26 mouse cellular contexts compared by ENCODE assay signal in the genomic region with DNA sequence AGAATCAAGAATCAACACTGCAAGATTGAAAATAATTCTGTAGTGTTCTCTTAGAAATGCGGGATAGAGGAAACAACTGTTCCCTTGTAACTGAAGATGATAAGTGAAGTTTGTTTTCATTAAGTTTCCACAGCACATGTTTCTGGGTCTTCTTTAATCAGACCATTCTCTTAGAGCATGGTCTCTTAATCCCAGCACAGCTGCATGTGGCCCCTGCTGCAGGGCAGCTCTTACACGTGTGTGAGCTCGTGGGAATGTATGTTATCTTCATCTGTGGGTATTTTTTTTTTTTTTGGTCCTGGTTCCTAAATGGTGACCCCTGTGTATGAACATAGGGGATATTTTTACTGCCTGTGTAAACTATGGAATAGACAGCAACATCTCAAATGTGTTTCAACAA. TPM values are rescaled to one million over a fixed set of nuclear protein-coding genes. Genes with fewer than 3 reads are reported as not detected.
DNase-seq lines count a peak whose midpoint lies in the region; ATAC-seq and TF ChIP-seq lines count a peak whose summit lies in the region.
"Had no signal": no experiment of that assay in that cellular context is flagged by ENCODE, and none has a peak within 500 bp of the region (broad histone marks: within the 10 kb centered on the region; RNA-seq: fewer than 3 reads in every experiment).

No protein-coding gene starts in this region.

- H3K27me3 ChIP-seq in heart, embryonic 13.5 days (replicated peaks): no peaks in the 10 kb centered on the region
- H3K27me3 ChIP-seq in intestine, embryonic 15.5 days (replicated peaks): no peaks in the 10 kb centered on the region
- H3K27me3 ChIP-seq in intestine, postnatal 0 days (replicated peaks; ENCODE audit: control insufficient read depth, insufficient read depth, low read length): no peaks in the 10 kb centered on the region
- H3K27me3 ChIP-seq in intestine, embryonic 16.5 days (replicated peaks; ENCODE audit: control insufficient read depth, insufficient read depth, low read length): no peaks in the 10 kb centered on the region
- no peaks in the 10 kb centered on the region for H3K27me3 ChIP-seq in stomach, embryonic 16.5 days (ENCODE audit: control insufficient read depth, insufficient read depth, low read length)
- H3K27me3 ChIP-seq in liver, embryonic 12.5 days (replicated peaks): no peaks in the 10 kb centered on the region
- H3K27me3 ChIP-seq: forebrain, embryonic 15.5 days; hindbrain, embryonic 13.5 days had no signal

- no peaks in the 10 kb centered on the region for H3K9me3 ChIP-seq in heart, embryonic 13.5 days
- H3K9me3 ChIP-seq in intestine, embryonic 15.5 days: no peaks in the 10 kb centered on the region
- no peaks in the 10 kb centered on the region for H3K9me3 ChIP-seq in intestine, postnatal 0 days (ENCODE audit: control insufficient read depth)
- H3K9me3 ChIP-seq in intestine, embryonic 16.5 days (ENCODE audit: control insufficient read depth, low read length): no peaks in the 10 kb centered on the region
- no peaks in the 10 kb centered on the region for H3K9me3 ChIP-seq in stomach, embryonic 16.5 days (replicated peaks; ENCODE audit: control insufficient read depth, low read length)
- no peaks in the 10 kb centered on the region for H3K9me3 ChIP-seq in liver, embryonic 12.5 days (replicated peaks)
- H3K9me3 ChIP-seq: forebrain, embryonic 10.5 days; forebrain, embryonic 15.5 days; hindbrain, embryonic 13.5 days had no signal

- H3K9ac ChIP-seq in heart, embryonic 13.5 days: no peak overlapping the region
- no peak overlapping the region for H3K9ac ChIP-seq in intestine, embryonic 15.5 days
- no peak overlapping the region for H3K9ac ChIP-seq in intestine, postnatal 0 days (ENCODE audit: low read depth, low read length)
- H3K9ac ChIP-seq in intestine, embryonic 16.5 days (ENCODE audit: low read depth, low read length): no peak overlapping the region
- H3K9ac ChIP-seq in stomach, embryonic 16.5 days (ENCODE audit: low read length): no peak overlapping the region
- no peak overlapping the region for H3K9ac ChIP-seq in liver, embryonic 12.5 days
- H3K9ac ChIP-seq: forebrain, embryonic 15.5 days; hindbrain, embryonic 13.5 days; liver, postnatal 0 days had no signal

- DNase-seq in heart, postnatal 4 days: no peak
- DNase-seq: adrenal gland, postnatal 36 days; cerebellum, adult 18-20 months; cerebellum, postnatal 10 days; gastrocnemius, postnatal 25 days; heart, postnatal 36 days; kidney, adult 2 months; kidney, postnatal 36 days; liver, postnatal 0 days; lung, postnatal 36 days; right cerebral cortex, postnatal 25 days; thymus, postnatal 14 days had no signal

- 0 out of 2 replicates have a peak overlapping the region, but pooled peaks have one; percentile 2 for H3K4me2 ChIP-seq in heart, embryonic 13.5 days
- no peak overlapping the region for H3K4me2 ChIP-seq in intestine, embryonic 15.5 days (replicated peaks)
- no peak overlapping the region for H3K4me2 ChIP-seq in intestine, postnatal 0 days (replicated peaks; ENCODE audit: low read depth)
- H3K4me2 ChIP-seq in intestine, embryonic 16.5 days (ENCODE audit: low read depth, low read length): no peak overlapping the region
- H3K4me2 ChIP-seq in stomach, embryonic 16.5 days (ENCODE audit: low read depth, low read length): no peak overlapping the region
- no peak overlapping the region for H3K4me2 ChIP-seq in liver, embryonic 12.5 days
- H3K4me2 ChIP-seq: forebrain, embryonic 15.5 days; hindbrain, embryonic 13.5 days; liver, embryonic 11.5 days; midbrain, embryonic 11.5 days had no signal

- H3K4me1 ChIP-seq in heart, embryonic 13.5 days: peaks cover 45% of the 10 kb centered on the region
- H3K4me1 ChIP-seq in intestine, embryonic 15.5 days (replicated peaks): peaks cover 5% of the 10 kb centered on the region
- no peaks in the 10 kb centered on the region for H3K4me1 ChIP-seq in intestine, postnatal 0 days (replicated peaks; ENCODE audit: control insufficient read depth, insufficient read depth, low read length)
- peaks cover 19% of the 10 kb centered on the region for H3K4me1 ChIP-seq in intestine, embryonic 16.5 days (ENCODE audit: control insufficient read depth, insufficient read depth, low read length)
- H3K4me1 ChIP-seq in stomach, embryonic 16.5 days (ENCODE audit: control insufficient read depth, insufficient read depth, low read length): peaks cover 20% of the 10 kb centered on the region
- H3K4me1 ChIP-seq in liver, embryonic 12.5 days: no peaks in the 10 kb centered on the region

- no peak for ATAC-seq in heart, embryonic 13.5 days (ENCODE audit: extremely low read depth, insufficient number of reproducible peaks, low FRiP score, low TSS enrichment)
- no peak for ATAC-seq in intestine, embryonic 15.5 days
- no peak for ATAC-seq in intestine, postnatal 0 days
- 0 out of 2 replicates have a peak, but pooled peaks have one; percentile 39 for ATAC-seq in intestine, embryonic 16.5 days
- no peak for ATAC-seq in stomach, embryonic 16.5 days (ENCODE audit: insufficient read depth, low FRiP score)
- no peak for ATAC-seq in liver, embryonic 12.5 days
- no peak for ATAC-seq in CD4-positive, CD25-positive, alpha-beta regulatory T cell, adult 4 months
- ATAC-seq: forebrain, embryonic 15.5 days; liver, postnatal 0 days; midbrain, embryonic 16.5 days had no signal

- no peak for TF ChIP-seq CTCF in intestine, postnatal 0 days (IDR thresholded peaks at IDR 0.05; ENCODE audit: low read depth)

- H3K36me3 ChIP-seq in heart, embryonic 13.5 days: no peaks in the 10 kb centered on the region
- no peaks in the 10 kb centered on the region for H3K36me3 ChIP-seq in intestine, embryonic 15.5 days
- no peaks in the 10 kb centered on the region for H3K36me3 ChIP-seq in intestine, postnatal 0 days (ENCODE audit: control insufficient read depth, insufficient read depth)
- no peaks in the 10 kb centered on the region for H3K36me3 ChIP-seq in intestine, embryonic 16.5 days (ENCODE audit: control insufficient read depth, insufficient read depth, low read length)
- no peaks in the 10 kb centered on the region; the same call in 1 of the 2 replicates for H3K36me3 ChIP-seq in stomach, embryonic 16.5 days (ENCODE audit: control insufficient read depth, insufficient read depth, low read length)
- H3K36me3 ChIP-seq in liver, embryonic 12.5 days: no peaks in the 10 kb centered on the region
- H3K36me3 ChIP-seq: forebrain, embryonic 15.5 days; hindbrain, embryonic 13.5 days had no signal

- WGBS in heart, embryonic 13.5 days: 45% methylated on average over 3 of the region's 3 CpGs
- 58% methylated on average over 3 of the region's 3 CpGs for WGBS in intestine, embryonic 15.5 days
- 60% methylated on average over 3 of the region's 3 CpGs for WGBS in intestine, postnatal 0 days
- WGBS in intestine, embryonic 16.5 days: 62% methylated on average over 3 of the region's 3 CpGs
- 45% methylated on average over 3 of the region's 3 CpGs for WGBS in stomach, embryonic 16.5 days
- 66% methylated on average over 3 of the region's 3 CpGs for WGBS in liver, embryonic 12.5 days (ENCODE audit: insufficient replicate concordance)

- peak overlapping the region; percentile 54 for H3K27ac ChIP-seq in heart, embryonic 13.5 days (replicated peaks)
- peak overlapping the region; percentile 32; the same call in 1 of the 2 replicates for H3K27ac ChIP-seq in intestine, embryonic 15.5 days
- H3K27ac ChIP-seq in intestine, postnatal 0 days (ENCODE audit: low read depth, low read length): no peak overlapping the region
- H3K27ac ChIP-seq in intestine, embryonic 16.5 days (ENCODE audit: low read length): peak overlapping the region; percentile 48; the same call in 1 of the 2 replicates
- H3K27ac ChIP-seq in stomach, embryonic 16.5 days (ENCODE audit: low read length): peak overlapping the region; percentile 16
- no peak overlapping the region for H3K27ac ChIP-seq in liver, embryonic 12.5 days
- H3K27ac ChIP-seq: forebrain, embryonic 10.5 days; forebrain, embryonic 15.5 days; hindbrain, embryonic 13.5 days; layer of hippocampus, adult 2 months had no signal

- no peak overlapping the region for H3K4me3 ChIP-seq in heart, embryonic 13.5 days
- no peak overlapping the region for H3K4me3 ChIP-seq in intestine, embryonic 15.5 days (replicated peaks)
- H3K4me3 ChIP-seq in intestine, postnatal 0 days (ENCODE audit: low read depth, low read length): no peak overlapping the region
- no peak overlapping the region for H3K4me3 ChIP-seq in intestine, embryonic 16.5 days (ENCODE audit: low read length)
- no peak overlapping the region for H3K4me3 ChIP-seq in stomach, embryonic 16.5 days (replicated peaks; ENCODE audit: low read length)
- H3K4me3 ChIP-seq in liver, embryonic 12.5 days: no peak overlapping the region
- H3K4me3 ChIP-seq: forebrain, embryonic 10.5 days; forebrain, embryonic 15.5 days; hindbrain, embryonic 13.5 days; layer of hippocampus, adult 2 months had no signal

RNA-seq across cellular contexts. Expression of gene Plod2, which starts 24.2 kb away (rescaled TPM):
- polyA plus RNA-seq in heart, embryonic 13.5 days (2015; fragmentation: Nextera tagmentation; extraction: Ambion mirVana): 30.1 and 30.4 TPM in 2 replicates
- total RNA-seq in heart, postnatal 4 days (2021): 10 to 100 TPM; 24.3 to 31.3 TPM
- polyA plus RNA-seq in intestine, embryonic 15.5 days (2015; fragmentation: Nextera tagmentation; extraction: Ambion mirVana): 48.1 and 53.8 TPM in 2 replicates
- 11.6 and 12.7 TPM in 2 replicates for polyA plus RNA-seq in intestine, postnatal 0 days (2015; fragmentation: Nextera tagmentation; extraction: Ambion mirVana)
- 42.0 and 42.2 TPM in 2 replicates for polyA plus RNA-seq in intestine, embryonic 16.5 days (2015; fragmentation: Nextera tagmentation; extraction: Ambion mirVana)
- polyA plus RNA-seq in stomach, embryonic 16.5 days (2015; fragmentation: Nextera tagmentation; extraction: Ambion mirVana): 39.5 and 43.2 TPM in 2 replicates
- polyA plus RNA-seq in liver, embryonic 12.5 days (2016; fragmentation: Nextera tagmentation; extraction: Ambion mirVana): 6.0 and 6.6 TPM in 2 replicates
- polyA plus RNA-seq in CD4-positive, CD25-positive, alpha-beta regulatory T cell, adult 4 months (2017; shearing (Covaris generic)): 1 to 10 TPM; 1.2 to 1.3 TPM

Comparison
In these comparisons a context has a peak if more than half of its experiments do, and no peak if none do; other contexts are left out.
1. H3K27ac ChIP-seq: peak in heart, embryonic 13.5 days (single experiment), intestine, embryonic 15.5 days (single experiment), intestine, embryonic 16.5 days (single experiment) and stomach, embryonic 16.5 days (single experiment); none in intestine, postnatal 0 days (single experiment) and liver, embryonic 12.5 days (single experiment).